Mouse (Mus musculus) hindbrain, embryonic 11.5 days (tissue): Measurements from ENCODE around the gene Phgr1. TPM values are rescaled to one million over a fixed set of nuclear protein-coding genes. Genes with fewer than 3 reads are reported as not detected.

ENCODE experiments used
- ATAC-seq: fragments of 200-750 bp; cut with Nextera tagmentation; 2 replicates; pipeline ENCODE4 v1.8.0; 2017; ENCODE audit warnings: mild to moderate bottlenecking, moderate TSS enrichment, moderate library complexity; ENCODE audit not compliant: low FRiP score
- DNase-seq: peaks from one replicate; pipeline ENCODE4 v3.0.0-alpha.2; 2015; ENCODE audit warnings: low spot score
- H3K27ac ChIP-seq: fragments of 300-500 bp; sonication (generic); 2 replicates; pipeline ENCODE4 v1.5.1; 2014; ENCODE audit warnings: mild to moderate bottlenecking, low read depth, low read length
- H3K27me3 ChIP-seq: fragments of 300-500 bp; sonication (generic); 2 replicates; pipeline ENCODE4 v1.6.1; 2014; ENCODE audit warnings: mild to moderate bottlenecking, low read length, moderate library complexity, mixed read lengths; ENCODE audit not compliant: control insufficient read depth, insufficient read depth
- H3K36me3 ChIP-seq: fragments of 300-500 bp; sonication (generic); 2 replicates; pipeline ENCODE4 v1.6.1; 2014; ENCODE audit warnings: mild to moderate bottlenecking, low read length, moderate library complexity, mixed read lengths; ENCODE audit not compliant: control insufficient read depth, insufficient read depth
- H3K4me1 ChIP-seq: fragments of 300-500 bp; sonication (generic); replicated peaks from 2 replicates; pipeline ENCODE4 v1.6.1; 2014; ENCODE audit warnings: low read length, mixed read lengths; ENCODE audit not compliant: control insufficient read depth, insufficient read depth
- H3K4me2 ChIP-seq: fragments of 300-500 bp; sonication (generic); replicated peaks from 2 replicates; pipeline ENCODE4 v1.6.1; 2014; ENCODE audit warnings: mild to moderate bottlenecking, low read depth, low read length
- H3K4me3 ChIP-seq: fragments of 300-500 bp; sonication (generic); 2 replicates; pipeline ENCODE4 v1.5.1; 2014; ENCODE audit warnings: low read depth, low read length
- H3K9ac ChIP-seq: fragments of 300-500 bp; sonication (generic); 2 replicates; pipeline ENCODE4 v1.6.1; 2014; ENCODE audit warnings: low read depth, low read length
- H3K9me3 ChIP-seq: fragments of 300-500 bp; sonication (generic); 2 replicates; pipeline ENCODE4 v1.6.1; 2016; ENCODE audit warnings: low read length; ENCODE audit not compliant: control insufficient read depth
- WGBS: fragments of 180-500 bp; shearing (Covaris S2); extraction: QIAGEN DNeasy Blood & Tissue Kit; methylation state at CpG from one replicate; pipeline ENCODE4 v1.1.7; 2014; 5-methylcytosine and 5-hydroxymethylcytosine counted together
- polyA plus RNA-seq: library from polyadenylated mRNA; unstranded; fragments of >200 nt; fragmentation: Nextera tagmentation; extraction: Ambion mirVana; gene quantifications from 2 replicates; pipeline ENCODE4 v1.2.1, GENCODE M21; 2014

The Phgr1 gene
- polyA plus RNA-seq, 1 experiment from 2014 or later: not detected

- Histone ChIP-seq H3K9ac (no peak overlapping the region), H3K27ac (no peak overlapping the region), H3K27me3 (no peaks in the 10 kb centered on the region), H3K9me3 (no peaks in the 10 kb centered on the region), H3K4me1 (no peaks in the 10 kb centered on the region), H3K4me3 (no peak overlapping the region), H3K4me2 (peak overlapping the region; percentile 27; the same call in 1 of the 2 replicates), H3K36me3 (no peaks in the 10 kb centered on the region)
- WGBS: 28% methylated on average over 44 of the region's 44 CpGs
- DNase-seq (peak; percentile 71), ATAC-seq (0 out of 2 replicates have a peak, but pooled peaks have one; percentile 38)
Observed at GRCm38 (mm10) chr2:118790551-118791525, 18.3 kb downstream of the Phgr1 start.

GRCm38 (mm10) chr2:118791591-118792258, 19.2 kb downstream of the Phgr1 start:
- H3K9ac ChIP-seq: no peak overlapping the region
- no peak overlapping the region for H3K27ac ChIP-seq
- ATAC-seq (no peak), DNase-seq (no peak)
- H3K4me3 ChIP-seq: no peak overlapping the region
- H3K4me1 ChIP-seq: no peaks in the 10 kb centered on the region
- no peaks in the 10 kb centered on the region for H3K27me3 ChIP-seq
- no peaks in the 10 kb centered on the region for H3K36me3 ChIP-seq
- 95% methylated on average over 26 of the region's 26 CpGs for WGBS
- H3K4me2 ChIP-seq: no peak overlapping the region
- no peaks in the 10 kb centered on the region for H3K9me3 ChIP-seq

- Histone ChIP-seq H3K9me3 (no peaks in the 10 kb centered on the region), H3K36me3 (no peaks in the 10 kb centered on the region)
- 75% methylated on average over 4 of the region's 4 CpGs for WGBS
Observed at GRCm38 (mm10) chr2:118792259-118792613, 19.7 kb downstream of the Phgr1 start.

GRCm38 (mm10) chr2:118793636-118794035, 21.1 kb downstream of the Phgr1 start:
- WGBS: 84% methylated on average over 4 of the region's 4 CpGs
- Histone ChIP-seq H3K4me1 (no peaks in the 10 kb centered on the region), H3K4me3 (no peak overlapping the region)

More at GRCm38 (mm10) chr2:118792259-118792613, 19.7 kb downstream of the Phgr1 start:
- Histone ChIP-seq H3K4me2 (no peak overlapping the region), H3K27ac (no peak overlapping the region), H3K27me3 (no peaks in the 10 kb centered on the region), H3K4me1 (no peaks in the 10 kb centered on the region), H3K9ac (no peak overlapping the region), H3K4me3 (no peak overlapping the region)
- no peak for ATAC-seq
- DNase-seq: no peak

GRCm38 (mm10) chr2:118802542-118803118, 30.1 kb downstream of the Phgr1 start:
- Histone ChIP-seq H3K27me3 (no peaks in the 10 kb centered on the region; the same call in 1 of the 2 replicates), H3K36me3 (no peaks in the 10 kb centered on the region), H3K4me3 (no peak overlapping the region), H3K4me1 (no peaks in the 10 kb centered on the region), H3K27ac (no peak overlapping the region), H3K4me2 (no peak overlapping the region), H3K9ac (no peak overlapping the region), H3K9me3 (no peaks in the 10 kb centered on the region)
- DNase-seq (no peak), ATAC-seq (no peak)
- 71% methylated on average over 4 of the region's 4 CpGs for WGBS

More at GRCm38 (mm10) chr2:118793636-118794035, 21.1 kb downstream of the Phgr1 start:
- DNase-seq: no peak
- no peak overlapping the region for H3K9ac ChIP-seq
- no peaks in the 10 kb centered on the region for H3K27me3 ChIP-seq
- no peak overlapping the region for H3K4me2 ChIP-seq
- H3K36me3 ChIP-seq: no peaks in the 10 kb centered on the region
- no peak for ATAC-seq
- H3K9me3 ChIP-seq: no peaks in the 10 kb centered on the region
- H3K27ac ChIP-seq: no peak overlapping the region

- Histone ChIP-seq H3K4me2 (no peak overlapping the region), H3K36me3 (no peaks in the 10 kb centered on the region), H3K4me1 (no peaks in the 10 kb centered on the region), H3K9ac (no peak overlapping the region), H3K9me3 (no peaks in the 10 kb centered on the region), H3K27me3 (no peaks in the 10 kb centered on the region; the same call in 1 of the 2 replicates), H3K27ac (no peak overlapping the region), H3K4me3 (no peak overlapping the region)
- WGBS: 69% methylated on average over 2 of the region's 2 CpGs
- DNase-seq: no peak
- no peak for ATAC-seq
Observed at GRCm38 (mm10) chr2:118804474-118804873, 31.9 kb downstream of the Phgr1 start.

- no peak for ATAC-seq
Observed at GRCm38 (mm10) chr2:118805137-118805536, 32.6 kb downstream of the Phgr1 start.

GRCm38 (mm10) chr2:118805756-118806155, 33.2 kb downstream of the Phgr1 start:
- Histone ChIP-seq H3K4me1 (no peaks in the 10 kb centered on the region), H3K9ac (no peak overlapping the region), H3K27ac (no peak overlapping the region), H3K4me2 (no peak overlapping the region), H3K27me3 (no peaks in the 10 kb centered on the region; the same call in 1 of the 2 replicates), H3K9me3 (no peaks in the 10 kb centered on the region), H3K36me3 (no peaks in the 10 kb centered on the region), H3K4me3 (no peak overlapping the region)
- DNase-seq: no peak
- no peak for ATAC-seq
- 45% methylated on average over 3 of the region's 3 CpGs for WGBS

More at GRCm38 (mm10) chr2:118805137-118805536, 32.6 kb downstream of the Phgr1 start:
- Histone ChIP-seq H3K36me3 (no peaks in the 10 kb centered on the region), H3K27me3 (no peaks in the 10 kb centered on the region; the same call in 1 of the 2 replicates), H3K4me1 (no peaks in the 10 kb centered on the region), H3K4me3 (no peak overlapping the region), H3K9ac (no peak overlapping the region), H3K9me3 (no peaks in the 10 kb centered on the region), H3K27ac (no peak overlapping the region), H3K4me2 (no peak overlapping the region)
- DNase-seq: no peak
- 72% methylated on average over 3 of the region's 3 CpGs for WGBS
